Comparison of ENCODE assay signal across 8 mouse cellular contexts in genomic region chr7:135961026-135961425, GRCm38 (mm10).
A peak's percentile ranks its signal among the peaks of the same experiment; 100 is the strongest.
DNase-seq lines count a peak whose midpoint lies in the region; ATAC-seq lines count a peak whose summit lies in the region.

No protein-coding gene starts in this region.

- H3K27me3 ChIP-seq in hindbrain, embryonic 14.5 days (ENCODE audit: control insufficient read depth, insufficient read depth, low read length) = no peaks in the 10 kb centered on the region
- no peaks in the 10 kb centered on the region for H3K27me3 ChIP-seq in hindbrain, embryonic 10.5 days (ENCODE audit: insufficient read depth, poor library complexity, severe bottlenecking)

- H3K9me3 ChIP-seq in hindbrain, embryonic 14.5 days (ENCODE audit: control insufficient read depth, low read length) = no peaks in the 10 kb centered on the region
- H3K9me3 ChIP-seq in hindbrain, embryonic 10.5 days = no peaks in the 10 kb centered on the region

- no peak overlapping the region for H3K27ac ChIP-seq in hindbrain, embryonic 14.5 days
- H3K27ac ChIP-seq in hindbrain, embryonic 10.5 days = no peak overlapping the region

- H3K9ac ChIP-seq in hindbrain, embryonic 14.5 days = no peak overlapping the region

- H3K4me3 ChIP-seq in hindbrain, embryonic 14.5 days (replicated peaks; ENCODE audit: low read length) = no peak overlapping the region
- no peak overlapping the region for H3K4me3 ChIP-seq in hindbrain, embryonic 10.5 days

- no peaks in the 10 kb centered on the region for H3K36me3 ChIP-seq in hindbrain, embryonic 14.5 days (replicated peaks; ENCODE audit: control insufficient read depth, insufficient read depth)
- H3K36me3 ChIP-seq in hindbrain, embryonic 10.5 days = no peaks in the 10 kb centered on the region

- DNase-seq in hindbrain, embryonic 14.5 days (ENCODE audit: low spot score) = peak; percentile 51
- DNase-seq in hindbrain, embryonic 10.5 days (ENCODE audit: low spot score) = no peak
- peak; percentile 73 to 84 for DNase-seq in cerebellum, postnatal 14 days
- DNase-seq in heart, adult 8-10 months (ENCODE audit: low spot score) = peak; percentile 35
- peak; percentile 20 for DNase-seq in right cerebral cortex, adult 18-20 months
- DNase-seq in spleen, adult 12 weeks (ENCODE audit: low spot score) = no peak

- WGBS in hindbrain, embryonic 14.5 days = 55% methylated on average over 8 of the region's 8 CpGs
- 89% methylated on average over 8 of the region's 8 CpGs for WGBS in hindbrain, embryonic 10.5 days

- ATAC-seq in hindbrain, embryonic 14.5 days (ENCODE audit: low FRiP score) = no peak
- no peak for ATAC-seq in monocyte, adult 5-6 weeks (replicated peaks; ENCODE audit: insufficient number of reproducible peaks, low FRiP score, low TSS enrichment, poor library complexity, severe bottlenecking)
- no peak for ATAC-seq in megakaryocyte-erythroid progenitor cell, adult 5-6 weeks (replicated peaks; ENCODE audit: low FRiP score, low TSS enrichment, poor library complexity, severe bottlenecking)

- peaks cover 8% of the 10 kb centered on the region for H3K4me1 ChIP-seq in hindbrain, embryonic 14.5 days (replicated peaks; ENCODE audit: control insufficient read depth, insufficient read depth, low read length)
- peaks cover 10% of the 10 kb centered on the region for H3K4me1 ChIP-seq in hindbrain, embryonic 10.5 days (replicated peaks)

- H3K4me2 ChIP-seq in hindbrain, embryonic 14.5 days (replicated peaks) = no peak overlapping the region

Comparison
In these comparisons a context has a peak if more than half of its experiments do, and no peak if none do; other contexts are left out.
1. DNase-seq: peak in hindbrain, embryonic 14.5 days (single experiment), cerebellum, postnatal 14 days (2 of 2), heart, adult 8-10 months (single experiment) and right cerebral cortex, adult 18-20 months (single experiment); none in hindbrain, embryonic 10.5 days (single experiment) and spleen, adult 12 weeks (single experiment).